Mouse (Mus musculus): ENCODE results near the gene Rbks.

DNA sequence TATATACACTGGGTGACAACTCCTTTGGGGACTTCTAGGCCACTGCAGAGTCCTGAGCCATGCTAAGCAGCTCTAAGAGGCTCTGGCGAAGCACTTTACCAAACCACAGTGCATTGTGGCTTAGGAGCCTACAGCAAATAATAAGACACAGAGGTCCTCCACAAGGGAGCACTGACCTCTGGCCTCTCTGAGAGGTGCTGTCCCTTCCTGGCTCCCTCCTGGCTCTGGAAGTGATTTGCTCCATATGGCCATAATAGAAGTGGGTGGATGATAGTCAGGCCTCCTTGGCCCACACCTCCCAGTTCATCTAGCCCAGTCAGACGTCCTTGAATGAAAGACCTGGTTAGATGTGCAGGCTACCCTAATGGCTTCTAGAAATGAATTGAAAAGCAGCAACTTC is 109.4 kb downstream of the Rbks start:
- TF ChIP-seq CTCF (conservative IDR thresholded peaks at IDR 0.05; ENCODE audit: low read length): no peak
- no peak for TF ChIP-seq NANOG (IDR thresholded peaks at IDR 0.05; ENCODE audit: borderline replicate concordance, low read length)
- TF ChIP-seq POU5F1 (IDR thresholded peaks at IDR 0.05; ENCODE audit: borderline replicate concordance, low read length): no peak

Measured in E14TG2a.4 (cell line).